Mouse (Mus musculus) CH12.LX (cell line): ENCODE data around the gene Vmn1r24. TPM values are rescaled to one million over a fixed set of nuclear protein-coding genes. Genes with fewer than 3 reads are reported as not detected.
"Not testable (repeated sequence)": the region's sequence is repeated elsewhere in the genome, so short reads cannot be mapped to it uniquely, and the experiment has no call there.

ENCODE experiments used
- DNase-seq: peaks from one replicate; pipeline ENCODE4 v3.0.0-alpha.2; 2013; ENCODE audit errors: extremely low read depth
- H3K27ac ChIP-seq: 2 replicates; pipeline ENCODE4 v1.5.1; 2012; ENCODE audit warnings: low read depth, mild to moderate bottlenecking, control low read depth, moderate library complexity; ENCODE audit not compliant: insufficient read depth
- H3K27me3 ChIP-seq: replicated peaks from 2 replicates; pipeline ENCODE3; 2012; ENCODE audit warnings: inconsistent platforms
- H3K36me3 ChIP-seq, 2 experiments: replicated peaks in 1 of 2; 2 replicates each; pipeline versions ENCODE3 to v1.6.1; 2012; ENCODE audit warnings: inconsistent platforms in 1 of 2, low read length in 1 of 2, mild to moderate bottlenecking in 1 of 2, mixed read lengths in 1 of 2, moderate library complexity in 1 of 2; ENCODE audit not compliant: control insufficient read depth in 1 of 2, insufficient read depth in 1 of 2
- H3K4me1 ChIP-seq, 2 experiments: 2 replicates each; pipeline ENCODE4 v1.6.1; 2012; ENCODE audit warnings: inconsistent platforms in 1 of 2, moderate library complexity in 1 of 2; ENCODE audit not compliant: insufficient read depth in 2 of 2, control insufficient read depth in 1 of 2
- H3K4me2 ChIP-seq: 2 replicates; pipeline ENCODE4 v1.6.1; 2012; ENCODE audit warnings: low read depth, mild to moderate bottlenecking, control low read depth; ENCODE audit not compliant: poor library complexity, insufficient read depth, severe bottlenecking
- H3K4me3 ChIP-seq, 3 experiments: fragments of 150-350 bp in 1 of 3; sonication (generic) in 1 of 3; replicated peaks in 1 of 3; 2 replicates each; pipeline versions ENCODE3 to v1.5.1; 2011 to 2012; ENCODE audit warnings: low read depth in 2 of 3, low read length in 2 of 3, mild to moderate bottlenecking in 2 of 3, moderate library complexity in 2 of 3, control low read depth in 1 of 3, improper control_type of control experiment in 1 of 3, inconsistent platforms in 1 of 3, mixed read lengths in 1 of 3; ENCODE audit not compliant: poor library complexity in 1 of 3
- H3K79me2 ChIP-seq: replicated peaks from 2 replicates; pipeline ENCODE4 v1.6.1; 2012; ENCODE audit warnings: mild to moderate bottlenecking, moderate library complexity; ENCODE audit not compliant: control insufficient read depth, poor library complexity, insufficient read depth, severe bottlenecking; ENCODE audit errors: extremely low read depth
- H3K9ac ChIP-seq: 2 replicates; pipeline ENCODE4 v1.6.1; 2012; ENCODE audit warnings: low read depth, mild to moderate bottlenecking, control low read depth, moderate library complexity; ENCODE audit not compliant: insufficient read depth
- H3K9me3 ChIP-seq: replicated peaks from 2 replicates; pipeline ENCODE3; 2012; ENCODE audit warnings: low read length, inconsistent platforms, mixed read lengths
- CHD1 ChIP-seq: IDR thresholded peaks from 2 replicates; pipeline ENCODE4 v1.6.1; 2012; ENCODE audit warnings: low read depth, low read length, improper control_type of control experiment, inconsistent platforms
- E2F4 ChIP-seq: IDR thresholded peaks from 2 replicates; pipeline ENCODE4 v1.6.1; 2011; ENCODE audit warnings: low read depth, low read length, improper control_type of control experiment; ENCODE audit not compliant: insufficient replicate concordance
- ETS1 ChIP-seq: conservative IDR thresholded peaks from 2 replicates; pipeline ENCODE4 v1.6.1; 2012; ENCODE audit warnings: low read depth, mild to moderate bottlenecking, inconsistent platforms, low read length, improper control_type of control experiment, moderate library complexity
- GABPA ChIP-seq: IDR thresholded peaks from 2 replicates; pipeline ENCODE4 v1.6.1; 2012; ENCODE audit warnings: low read depth, low read length, improper control_type of control experiment, inconsistent platforms; ENCODE audit not compliant: insufficient replicate concordance
- JUN ChIP-seq: IDR thresholded peaks from 2 replicates; pipeline ENCODE4 v1.6.1; 2011; ENCODE audit warnings: low read depth, mild to moderate bottlenecking, low read length, improper control_type of control experiment, moderate library complexity; ENCODE audit not compliant: insufficient read depth
- KAT2A ChIP-seq: IDR thresholded peaks from 2 replicates; pipeline ENCODE4 v1.6.1; 2012; ENCODE audit warnings: low read length, improper control_type of control experiment, inconsistent platforms; ENCODE audit not compliant: insufficient replicate concordance
- MAZ ChIP-seq: IDR thresholded peaks from 2 replicates; pipeline ENCODE4 v1.6.1; 2012; ENCODE audit warnings: low read depth, mild to moderate bottlenecking, inconsistent platforms, low read length, improper control_type of control experiment, moderate library complexity
- MEF2A ChIP-seq: IDR thresholded peaks from 2 replicates; pipeline ENCODE4 v1.6.1; 2014; ENCODE audit warnings: low read depth, mild to moderate bottlenecking, inconsistent platforms, low read length, improper control_type of control experiment, borderline replicate concordance
- RAD21 ChIP-seq: IDR thresholded peaks from 2 replicates; pipeline ENCODE4 v1.6.1; 2011; ENCODE audit warnings: low read depth, mild to moderate bottlenecking, low read length, improper control_type of control experiment, moderate library complexity
- RCOR1 ChIP-seq: conservative IDR thresholded peaks from 2 replicates; pipeline ENCODE4 v1.6.1; 2012; ENCODE audit warnings: low read depth, mild to moderate bottlenecking, inconsistent platforms, low read length, improper control_type of control experiment
- TCF12 ChIP-seq: IDR thresholded peaks from 2 replicates; pipeline ENCODE4 v1.6.1; 2014; ENCODE audit warnings: low read depth, mild to moderate bottlenecking, inconsistent platforms, low read length, improper control_type of control experiment
- UBTF ChIP-seq: IDR thresholded peaks from 2 replicates; pipeline ENCODE4 v1.6.1; 2012; ENCODE audit warnings: low read depth, mild to moderate bottlenecking, inconsistent platforms, low read length, improper control_type of control experiment, moderate library complexity
- ZMIZ1 ChIP-seq: IDR thresholded peaks from 2 replicates; pipeline ENCODE4 v1.6.1; 2012; ENCODE audit warnings: low read depth, mild to moderate bottlenecking, inconsistent platforms, low read length, improper control_type of control experiment
- dilution Hi-C: fragments of 300-500 bp; cut with MboI; formaldehyde crosslinking; loops from 2 replicates; pipeline ENCODE4 v1.14.3; 2020; ENCODE audit warnings: low sequenced_read_pairs; ENCODE audit not compliant: extremely low pct_unique_long_range_greater_than_20kb, extremely low pct_ligation_motif_present
- in situ Hi-C: fragments of 300-500 bp; cut with MboI; formaldehyde crosslinking; loops from 3 replicates; pipeline ENCODE4 v1.14.3; 2019; ENCODE audit warnings: low sequenced_read_pairs, low pct_ligation_motif_present, low pct_unique_long_range_greater_than_20kb, mixed read lengths
- polyA plus RNA-seq: library from polyadenylated mRNA; unstranded; fragments of >175 nt; gene quantifications from 2 replicates; pipeline ENCODE4 v1.2.1, GENCODE M21; 2012; ENCODE audit warnings: low read depth; ENCODE audit not compliant: insufficient read length
- total RNA-seq, 2 experiments: library from RNA; depleted of rRNA; stranded (reverse); fragments of 300-350 nt in 1 of 2; fragments of >200 nt in 1 of 2; gene quantifications; 2 replicates each; pipeline ENCODE4 v1.2.3; 2012 to 2014

Gene Vmn1r24
- total RNA-seq (2012; rRNA removed) (not detected in 2 replicates), total RNA-seq (2014; rRNA removed) (not detected in 2 replicates), polyA plus RNA-seq (not detected in 2 replicates)

GRCm38 (mm10) chr6:57961403-57961802 lies at the start of gene Vmn1r24:
Gene Vmn1r24, minus strand, starts transcription at chr6:57961503.
- H3K27ac ChIP-seq, dilution Hi-C loops, H3K79me2 ChIP-seq, in situ Hi-C loops, H3K9ac ChIP-seq, H3K27me3 ChIP-seq, H3K36me3 ChIP-seq, DNase-seq, H3K4me3 ChIP-seq, H3K4me1 ChIP-seq, H3K9me3 ChIP-seq, H3K4me2 ChIP-seq: not testable (repeated sequence)

DNA sequence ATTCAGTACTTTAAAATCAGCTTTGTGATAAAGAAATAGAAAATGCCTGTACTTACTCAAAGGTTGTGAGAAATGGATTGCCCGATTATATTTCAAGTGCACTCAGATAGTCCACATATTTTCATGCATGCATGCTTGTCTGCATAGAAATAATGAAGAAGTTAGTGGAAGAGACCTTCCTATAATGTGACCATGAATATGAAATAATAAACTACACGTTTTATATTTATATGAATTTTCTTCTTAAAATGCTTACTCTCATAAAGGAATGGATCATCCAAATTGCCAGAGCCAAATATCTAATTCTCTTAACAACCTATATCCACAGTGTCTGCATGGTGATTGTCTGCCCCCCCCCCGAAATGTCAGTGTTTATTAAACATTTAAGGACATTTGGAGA lies 19.4 kb upstream of the Vmn1r24 start, which contains the start of gene Vmn1r25:
TSS of gene Vmn1r25 (minus strand) at position 101 of the 400 bp plus-strand sequence.
- H3K79me2 ChIP-seq, result no peaks in the 10 kb centered on the region
- dilution Hi-C loops (no loop called here), in situ Hi-C loops (no loop called here)
- H3K36me3 ChIP-seq, result no peaks in the 10 kb centered on the region
- H3K27me3 ChIP-seq, result no peaks in the 10 kb centered on the region
- no peaks in the 10 kb centered on the region for H3K9me3 ChIP-seq
- H3K4me2 ChIP-seq, result no peak within 1 kb of the TSS
- no peaks in the 10 kb centered on the region for H3K4me1 ChIP-seq
- H3K9ac ChIP-seq, result no peak within 1 kb of the TSS
- no peak within 1 kb of the TSS for H3K27ac ChIP-seq
- DNase-seq, result no peak
- no peak within 1 kb of the TSS for H3K4me3 ChIP-seq
- TF ChIP-seq ZMIZ1 (no peak), JUN (no peak), MEF2A (no peak)

DNA sequence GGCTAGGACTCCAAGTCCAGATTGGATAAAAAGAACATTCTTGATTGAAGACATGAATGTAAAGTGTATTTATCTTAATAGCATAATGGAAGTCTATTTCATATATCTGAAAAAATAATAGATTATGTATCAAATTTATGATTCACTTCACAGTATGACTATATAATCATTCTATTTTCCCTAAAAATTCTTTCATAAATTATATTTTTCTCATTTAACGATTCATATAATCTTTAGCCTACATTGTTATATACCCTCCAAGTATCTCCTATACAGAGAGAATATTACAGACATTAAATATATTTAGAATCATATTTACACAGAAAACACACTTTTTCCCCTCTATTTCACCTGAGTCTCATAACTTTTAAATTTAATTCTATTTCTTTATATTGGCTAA lies 34.6 kb downstream of the Vmn1r24 start, which contains the start of gene Vmn1r23:
TSS of gene Vmn1r23 (minus strand) at position 101 of the 400 bp plus-strand sequence.
- no peaks in the 10 kb centered on the region for H3K79me2 ChIP-seq
- H3K9ac ChIP-seq, result no peak within 1 kb of the TSS
- in situ Hi-C loops, result no loop called here
- H3K4me2 ChIP-seq, result no peak within 1 kb of the TSS
- H3K36me3 ChIP-seq, result no peaks in the 10 kb centered on the region
- H3K9me3 ChIP-seq, result no peaks in the 10 kb centered on the region
- dilution Hi-C loops, result no loop called here
- no peak within 1 kb of the TSS for H3K27ac ChIP-seq
- H3K27me3 ChIP-seq, result no peaks in the 10 kb centered on the region
- DNase-seq, result no peak
- H3K4me1 ChIP-seq, result no peaks in the 10 kb centered on the region
- no peak within 1 kb of the TSS for H3K4me3 ChIP-seq
- no peak for TF ChIP-seq KAT2A
- TF ChIP-seq RCOR1, result no peak
- TF ChIP-seq RAD21, result no peak
- no peak for TF ChIP-seq ZMIZ1
- no peak for TF ChIP-seq E2F4
- TF ChIP-seq TCF12, result no peak
- no peak for TF ChIP-seq CHD1
- no peak for TF ChIP-seq GABPA
- no peak for TF ChIP-seq ETS1
- no peak for TF ChIP-seq JUN
- no peak for TF ChIP-seq MAZ
- no peak for TF ChIP-seq UBTF
